Mouse (Mus musculus) kidney, adult 2 months (tissue): Measurements from ENCODE around the gene Tex101. TPM values are rescaled to one million over a fixed set of nuclear protein-coding genes. Genes with fewer than 3 reads are reported as not detected.
A peak's percentile ranks its signal among the peaks of the same experiment; 100 is the strongest.
"Not testable (repeated sequence)": the region's sequence is repeated elsewhere in the genome, so short reads cannot be mapped to it uniquely, and the experiment has no call there.

Experiments
- DNase-seq: peaks from one replicate; pipeline ENCODE4 v3.0.0; 2021
- H3K27ac ChIP-seq: fragments of 200-500 bp; 2 replicates; pipeline ENCODE4 v1.5.1; 2012; ENCODE audit warnings: low read depth, low read length, control low read depth, inconsistent platforms; ENCODE audit not compliant: insufficient read depth
- H3K27me3 ChIP-seq: fragments of 200-500 bp; replicated peaks from 2 replicates; pipeline ENCODE4 v1.6.1; 2012; ENCODE audit warnings: mild to moderate bottlenecking, moderate library complexity, low read length, inconsistent platforms; ENCODE audit not compliant: control insufficient read depth, insufficient read depth
- H3K36me3 ChIP-seq: fragments of 200-500 bp; 2 replicates; pipeline ENCODE4 v1.6.1; 2012; ENCODE audit warnings: mild to moderate bottlenecking, moderate library complexity, low read length, inconsistent platforms; ENCODE audit not compliant: control insufficient read depth, insufficient read depth
- H3K4me1 ChIP-seq: fragments of 200-500 bp; 2 replicates; pipeline ENCODE4 v1.6.1; 2011; ENCODE audit warnings: low read length; ENCODE audit not compliant: control insufficient read depth, insufficient read depth
- H3K4me3 ChIP-seq: fragments of 200-500 bp; 2 replicates; pipeline ENCODE4 v1.5.1; 2011; ENCODE audit warnings: mild to moderate bottlenecking, low read depth, low read length, control low read depth; ENCODE audit not compliant: insufficient read depth
- CTCF ChIP-seq: fragments of 200-500 bp; conservative IDR thresholded peaks from 2 replicates; pipeline ENCODE4 v1.5.1; 2011; ENCODE audit warnings: low read depth, mild to moderate bottlenecking, control low read depth, low read length, moderate library complexity, mixed read lengths; ENCODE audit not compliant: insufficient read depth, insufficient read length
- POLR2A ChIP-seq: fragments of 200-500 bp; IDR thresholded peaks from one replicate; pipeline ENCODE4 v1.6.1; 2011; ENCODE audit warnings: low read depth, low read length, control low read depth
- WGBS: fragments of 180-500 bp; shearing (Covaris S2); methylation state at CpG from one replicate; pipeline ENCODE4 v1.1.7; 2018; 5-methylcytosine and 5-hydroxymethylcytosine counted together
- polyA plus RNA-seq: library from polyadenylated mRNA; depleted of rRNA; stranded (reverse); fragments of >200 nt; gene quantifications from 2 replicates; pipeline ENCODE4 v1.2.3, GENCODE M21; 2012; rRNA removed

The Tex101 gene
- 0.14 TPM in 1 of 2 replicates, not detected in the other for polyA plus RNA-seq

- TF ChIP-seq POLR2A: no peak
- no peak for TF ChIP-seq CTCF
- 84% methylated on average over 9 of the region's 9 CpGs for WGBS
- Histone ChIP-seq H3K27me3 (no peaks in the 10 kb centered on the region), H3K4me1 (no peaks in the 10 kb centered on the region), H3K4me3 (no peak within 1 kb of the TSS), H3K36me3 (no peaks in the 10 kb centered on the region), H3K27ac (no peak within 1 kb of the TSS)
- DNase-seq: no peak
Measured at GRCm38 (mm10) chr7:24676575-24676974, at the start of gene Tex101. TSS of gene Tex101 (minus strand) at chr7:24676675.

- Histone ChIP-seq H3K27me3 (no peaks in the 10 kb centered on the region), H3K4me1 (no peaks in the 10 kb centered on the region), H3K36me3 (no peaks in the 10 kb centered on the region), H3K27ac (no peak overlapping the region), H3K4me3 (no peak overlapping the region)
- WGBS: 67% methylated on average over 6 of the region's 6 CpGs
- no peak for DNase-seq
- no peak for TF ChIP-seq CTCF
- TF ChIP-seq POLR2A: no peak
Measured at GRCm38 (mm10) chr7:24715039-24715438, 38.6 kb upstream of the Tex101 start.

- Histone ChIP-seq H3K27ac (no peak within 1 kb of the TSS), H3K27me3 (no peaks in the 10 kb centered on the region), H3K4me1 (no peaks in the 10 kb centered on the region), H3K4me3 (no peak within 1 kb of the TSS), H3K36me3 (no peaks in the 10 kb centered on the region)
- no peak for DNase-seq
- TF ChIP-seq POLR2A (no peak), CTCF (no peak)
- WGBS: 88% methylated on average over 14 of the region's 14 CpGs
Measured at GRCm38 (mm10) chr7:24708832-24709292, 32.4 kb upstream of the Tex101 start, which contains the start of gene BC049730. TSS of gene BC049730 (plus strand) at chr7:24709242.

- H3K27ac ChIP-seq, H3K4me1 ChIP-seq, H3K36me3 ChIP-seq, H3K4me3 ChIP-seq, H3K27me3 ChIP-seq, DNase-seq: not testable (repeated sequence)
- WGBS: 76% methylated on average over 9 of the region's 9 CpGs
Measured at GRCm38 (mm10) chr7:24702841-24703240, 26.4 kb upstream of the Tex101 start.

GRCm38 (mm10) chr7:24697891-24698290, 21.4 kb upstream of the Tex101 start:
- H3K36me3 ChIP-seq, H3K4me1 ChIP-seq, H3K27ac ChIP-seq, DNase-seq, H3K27me3 ChIP-seq, H3K4me3 ChIP-seq: not testable (repeated sequence)
- WGBS: 89% methylated on average over 4 of the region's 4 CpGs

DNA sequence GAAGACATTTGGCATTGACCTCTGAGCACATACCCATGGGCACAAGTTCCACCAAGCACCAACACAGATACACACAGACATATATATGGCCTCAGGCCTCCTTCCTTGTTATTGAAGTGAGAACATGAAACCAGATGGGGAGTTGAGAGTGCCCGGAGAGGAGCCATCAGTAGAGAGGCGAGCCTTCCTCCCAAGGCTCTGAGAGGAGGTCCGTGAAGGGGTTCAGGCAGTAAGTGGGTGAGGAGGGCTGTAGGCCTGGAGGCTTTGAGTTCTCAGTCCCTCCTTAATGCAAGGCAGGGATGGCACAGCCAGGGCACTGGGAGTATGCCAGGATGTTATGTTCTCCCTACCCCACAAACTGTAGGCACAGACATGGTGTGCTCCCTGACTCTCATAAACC, 16.2 kb upstream of the Tex101 start:
- WGBS: 68% methylated on average over 3 of the region's 3 CpGs
- not testable (repeated sequence) for H3K4me1 ChIP-seq, H3K27me3 ChIP-seq, DNase-seq, H3K36me3 ChIP-seq, H3K27ac ChIP-seq, H3K4me3 ChIP-seq

GRCm38 (mm10) chr7:24687519-24687918, 11.0 kb upstream of the Tex101 start:
- H3K4me3 ChIP-seq, DNase-seq, H3K4me1 ChIP-seq, H3K27me3 ChIP-seq, H3K36me3 ChIP-seq, H3K27ac ChIP-seq: not testable (repeated sequence)
- 89% methylated on average over 10 of the region's 10 CpGs for WGBS

DNA sequence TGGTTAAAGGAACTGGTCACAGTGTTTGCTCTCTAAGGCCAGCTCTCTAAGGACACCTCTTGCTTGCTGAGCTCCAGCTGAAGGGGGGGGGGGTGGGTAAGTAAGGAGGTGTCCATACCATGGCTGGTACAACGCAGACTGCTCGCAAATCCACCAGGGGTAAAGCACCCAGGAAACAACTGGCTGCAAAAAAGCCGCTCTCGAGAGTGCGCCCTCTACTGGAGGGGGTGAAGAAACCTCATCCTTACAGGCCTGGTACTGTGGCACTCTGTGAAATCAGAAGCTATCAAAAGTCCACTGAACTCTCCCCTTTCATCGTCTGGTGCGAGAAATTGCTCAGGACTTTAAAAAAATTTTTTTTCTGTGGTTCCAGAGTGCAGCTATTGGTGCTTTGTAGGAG, 7.6 kb upstream of the Tex101 start:
- H3K4me1 ChIP-seq, DNase-seq, H3K27me3 ChIP-seq, H3K36me3 ChIP-seq, H3K4me3 ChIP-seq, H3K27ac ChIP-seq: not testable (repeated sequence)
- 0 out of 2 replicates have a peak, but pooled peaks have one; percentile 2 for TF ChIP-seq CTCF
- 77% methylated on average over 7 of the region's 7 CpGs for WGBS
